Mouse (Mus musculus): ENCODE measurements around the gene Atp2b2. TPM values are rescaled to one million over a fixed set of nuclear protein-coding genes. Genes with fewer than 3 reads are reported as not detected.

Atp2b2 gene
- polyA plus RNA-seq, 1 experiment from 2014 or later, result 0.03 TPM

DNA sequence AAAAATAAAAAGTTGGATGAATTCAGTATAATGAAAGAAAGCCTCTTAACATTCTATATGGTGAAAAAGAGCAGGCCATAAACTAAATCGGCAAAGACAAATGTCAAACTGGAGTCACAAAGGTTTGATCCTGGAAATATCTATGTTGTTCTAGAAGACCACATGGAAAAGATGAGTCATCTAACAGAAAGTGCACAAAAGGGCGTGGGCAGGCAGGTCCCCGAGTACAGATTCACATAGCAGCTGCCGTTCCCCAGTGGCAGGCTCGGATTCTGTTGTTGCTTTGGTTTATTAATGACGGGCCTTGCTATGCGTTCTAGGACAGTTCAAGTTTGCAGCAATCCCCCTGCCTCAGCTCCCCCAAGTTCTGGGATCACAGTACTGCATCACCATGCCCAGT is 12.9 kb upstream of the Atp2b2 start:
- no peaks in the 10 kb centered on the region for H3K4me1 ChIP-seq
- 91% methylated on average over 7 of the region's 7 CpGs for WGBS

DNA sequence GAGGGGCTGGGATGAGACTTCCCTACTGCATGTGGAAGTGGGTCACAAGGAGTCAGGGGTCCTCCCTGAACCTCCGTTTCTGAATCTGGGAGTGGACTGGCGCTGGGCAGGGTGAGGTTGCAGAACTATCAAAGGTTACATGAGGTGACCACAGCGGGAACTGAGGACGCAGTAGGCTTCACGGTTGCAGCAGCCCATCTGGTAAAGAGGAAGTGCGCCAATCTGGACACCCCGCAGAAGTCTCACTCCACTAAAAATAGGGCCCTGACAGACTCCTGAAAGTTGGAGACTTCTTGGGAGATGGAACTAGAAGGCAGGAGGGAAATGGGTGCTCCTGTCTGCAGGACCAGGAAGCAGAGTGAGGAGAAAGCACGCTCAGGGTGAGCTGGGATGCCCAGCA is 2.5 kb upstream of the Atp2b2 start:
- Histone ChIP-seq H3K9me3 (replicated peaks) (no peaks in the 10 kb centered on the region), H3K4me3 (no peak overlapping the region), H3K36me3 (no peaks in the 10 kb centered on the region), H3K27ac (no peak overlapping the region), H3K27me3 (ENCODE audit: low read depth, poor library complexity, severe bottlenecking) (peaks cover 65% of the 10 kb centered on the region), H3K4me1 (peaks cover 7% of the 10 kb centered on the region)
- no peak for DNase-seq (ENCODE audit: low spot score)
- WGBS, result 83% methylated on average over 8 of the region's 8 CpGs

More for the DNA sequence above, 12.9 kb upstream of the Atp2b2 start:
- no peak for DNase-seq (ENCODE audit: low spot score)
- Histone ChIP-seq H3K27me3 (ENCODE audit: low read depth, poor library complexity, severe bottlenecking) (peaks cover 8% of the 10 kb centered on the region; the same call in 1 of the 2 replicates), H3K9me3 (replicated peaks) (no peaks in the 10 kb centered on the region), H3K36me3 (no peaks in the 10 kb centered on the region), H3K27ac (no peak overlapping the region), H3K4me3 (no peak overlapping the region)

DNA sequence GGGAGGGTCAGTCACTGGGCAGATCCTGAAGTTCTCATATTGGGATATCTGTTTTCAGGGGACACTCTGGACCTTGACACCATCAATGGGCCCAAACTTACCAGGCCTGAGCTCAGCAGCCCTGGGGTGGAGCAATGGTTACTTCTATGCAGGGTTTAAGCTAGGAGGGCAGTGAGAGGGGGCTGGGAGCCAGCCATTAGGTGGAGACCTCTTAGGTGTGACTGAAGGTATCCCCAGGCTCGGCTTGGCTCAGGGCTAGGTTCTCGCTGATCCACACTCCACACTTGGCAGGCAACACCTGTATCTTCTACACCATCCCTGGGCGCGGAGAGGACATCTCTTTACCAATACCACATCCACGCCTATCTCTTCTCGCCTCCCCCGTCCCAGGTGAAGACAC is 423 bp upstream of the Atp2b2 start:
- no peak for DNase-seq (ENCODE audit: low spot score)
- Histone ChIP-seq H3K9me3 (replicated peaks) (no peaks in the 10 kb centered on the region), H3K36me3 (no peaks in the 10 kb centered on the region), H3K27ac (no peak overlapping the region), H3K4me3 (no peak overlapping the region), H3K27me3 (ENCODE audit: low read depth, poor library complexity, severe bottlenecking) (peaks cover 86% of the 10 kb centered on the region), H3K4me1 (peaks cover 7% of the 10 kb centered on the region)
- 86% methylated on average over 7 of the region's 7 CpGs for WGBS

DNA sequence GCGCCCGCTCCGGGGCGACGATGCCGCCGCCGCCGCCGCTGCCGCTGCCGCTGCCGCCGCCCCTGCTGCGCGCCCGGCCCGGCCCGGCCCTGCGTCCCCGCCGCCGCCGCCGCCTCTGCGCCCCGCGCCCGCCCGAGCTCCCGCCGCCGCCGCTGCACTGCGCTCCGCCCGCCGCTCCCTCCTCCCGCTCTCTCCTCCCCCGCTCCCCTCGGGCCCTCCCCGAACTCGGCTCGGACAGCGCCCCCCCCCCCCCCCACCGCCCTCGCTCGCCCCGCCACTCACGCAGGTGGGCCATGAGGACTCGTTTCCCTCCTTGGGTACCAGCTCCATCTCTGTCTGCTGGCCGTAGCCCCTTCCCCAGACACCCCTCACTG is 515 bp downstream of the Atp2b2 start:
- peaks cover 87% of the 10 kb centered on the region for H3K27me3 ChIP-seq (ENCODE audit: low read depth, poor library complexity, severe bottlenecking)
- peak; percentile 41 for DNase-seq (ENCODE audit: low spot score)
- peak overlapping the region; percentile 54 for H3K4me3 ChIP-seq
- no peak overlapping the region for H3K27ac ChIP-seq
- 2% methylated on average over 21 of the region's 52 CpGs for WGBS
- H3K4me1 ChIP-seq, result peaks cover 7% of the 10 kb centered on the region
- no peaks in the 10 kb centered on the region for H3K9me3 ChIP-seq (replicated peaks)
- no peaks in the 10 kb centered on the region for H3K36me3 ChIP-seq

DNA sequence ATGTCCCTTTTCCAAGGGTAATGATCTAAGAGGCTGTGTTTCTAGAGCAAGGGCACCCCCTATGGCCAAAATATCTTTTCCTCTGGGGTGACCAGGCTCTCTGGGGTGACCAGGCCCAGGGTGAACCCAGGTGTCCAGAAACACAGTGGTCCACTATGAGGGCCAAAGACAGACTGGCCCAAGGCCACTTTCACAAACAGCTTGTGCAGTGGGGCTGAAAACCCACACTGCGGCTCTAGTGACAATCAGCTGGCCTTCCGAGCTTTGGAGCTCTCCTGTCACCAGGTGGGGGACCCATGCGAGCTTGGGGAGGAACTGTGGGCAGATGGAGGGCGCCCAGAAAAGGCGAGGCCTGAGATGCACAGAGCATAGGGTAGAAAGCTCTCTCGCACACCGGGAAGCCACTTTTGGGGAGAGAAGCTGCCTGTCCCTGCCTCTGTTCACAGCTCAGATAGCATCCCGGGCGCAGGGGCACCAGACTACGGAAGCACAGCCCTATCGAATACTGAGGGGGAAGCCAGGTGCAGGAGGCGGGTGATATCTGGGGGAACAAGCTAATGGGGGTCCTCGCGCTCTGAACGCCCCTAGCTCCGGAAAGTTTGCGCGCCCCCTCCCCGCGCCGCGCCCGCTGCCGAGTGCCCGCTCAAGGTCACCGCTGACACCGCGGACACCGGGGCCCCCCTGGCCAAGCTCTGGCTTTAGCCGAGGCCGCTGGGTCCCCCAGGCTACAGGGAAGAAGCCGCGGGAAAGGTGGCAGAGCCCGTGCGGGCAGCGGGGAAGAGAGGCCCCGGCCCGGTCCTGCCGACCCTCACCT is 1.1 kb downstream of the Atp2b2 start:
- no peaks in the 10 kb centered on the region for H3K9me3 ChIP-seq (replicated peaks)
- no peak overlapping the region for H3K27ac ChIP-seq
- DNase-seq (ENCODE audit: low spot score), result peak; percentile 42
- H3K4me1 ChIP-seq, result peaks cover 7% of the 10 kb centered on the region
- peaks cover 90% of the 10 kb centered on the region for H3K27me3 ChIP-seq (ENCODE audit: low read depth, poor library complexity, severe bottlenecking)
- H3K4me3 ChIP-seq, result peak overlapping the region; percentile 54
- 2% methylated on average over 39 of the region's 39 CpGs for WGBS
- H3K36me3 ChIP-seq, result no peaks in the 10 kb centered on the region

DNA sequence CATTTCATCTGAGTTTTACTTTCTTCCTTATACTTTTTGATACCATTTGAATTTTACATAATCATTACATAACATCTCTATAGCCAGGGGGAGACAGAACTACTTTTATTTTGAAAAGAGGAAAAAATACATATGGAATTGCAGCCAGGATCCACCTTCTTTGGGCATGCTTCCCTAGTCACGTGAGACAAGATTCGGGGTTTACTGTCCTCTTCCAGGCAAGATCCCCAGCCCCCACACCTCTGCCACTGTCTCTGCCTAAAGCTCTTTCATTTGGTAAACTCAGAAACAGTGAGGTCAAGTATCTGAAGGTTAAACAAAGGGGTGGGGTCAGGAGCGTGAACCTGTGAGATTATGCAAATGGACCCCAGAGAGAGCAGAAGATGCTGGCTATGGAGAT is 6.7 kb downstream of the Atp2b2 start:
- no peaks in the 10 kb centered on the region for H3K9me3 ChIP-seq (replicated peaks)
- no peak overlapping the region for H3K27ac ChIP-seq
- DNase-seq (ENCODE audit: low spot score), result no peak
- peaks cover 39% of the 10 kb centered on the region for H3K27me3 ChIP-seq (ENCODE audit: low read depth, poor library complexity, severe bottlenecking)
- no peaks in the 10 kb centered on the region for H3K4me1 ChIP-seq
- H3K4me3 ChIP-seq, result no peak overlapping the region
- WGBS, result 72% methylated on average over 3 of the region's 3 CpGs
- no peaks in the 10 kb centered on the region for H3K36me3 ChIP-seq

DNA sequence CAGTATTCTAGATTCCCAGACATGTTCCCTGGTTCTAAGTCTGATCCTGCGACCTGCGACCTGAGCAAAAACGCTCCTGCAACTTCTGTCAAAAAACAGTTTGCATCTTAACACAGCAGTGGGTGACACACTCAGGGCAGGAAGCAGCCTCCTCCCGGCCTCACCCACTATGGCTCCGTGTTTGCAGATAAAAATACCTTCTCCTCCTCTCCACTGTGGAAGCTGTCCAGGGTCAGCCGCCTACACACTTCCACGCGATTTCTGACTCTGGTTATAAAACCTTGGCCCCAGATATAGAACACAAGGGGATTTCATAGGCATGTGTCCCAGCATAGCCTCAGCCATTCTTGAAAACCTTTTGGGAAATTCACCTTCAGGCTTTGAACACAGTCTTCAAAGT is 9.6 kb downstream of the Atp2b2 start:
- Histone ChIP-seq H3K27me3 (ENCODE audit: low read depth, poor library complexity, severe bottlenecking) (peaks cover 10% of the 10 kb centered on the region; the same call in 1 of the 2 replicates), H3K4me1 (no peaks in the 10 kb centered on the region), H3K9me3 (replicated peaks) (no peaks in the 10 kb centered on the region), H3K27ac (no peak overlapping the region), H3K4me3 (no peak overlapping the region), H3K36me3 (no peaks in the 10 kb centered on the region)
- WGBS, result 85% methylated on average over 8 of the region's 8 CpGs
- no peak for DNase-seq (ENCODE audit: low spot score)

DNA sequence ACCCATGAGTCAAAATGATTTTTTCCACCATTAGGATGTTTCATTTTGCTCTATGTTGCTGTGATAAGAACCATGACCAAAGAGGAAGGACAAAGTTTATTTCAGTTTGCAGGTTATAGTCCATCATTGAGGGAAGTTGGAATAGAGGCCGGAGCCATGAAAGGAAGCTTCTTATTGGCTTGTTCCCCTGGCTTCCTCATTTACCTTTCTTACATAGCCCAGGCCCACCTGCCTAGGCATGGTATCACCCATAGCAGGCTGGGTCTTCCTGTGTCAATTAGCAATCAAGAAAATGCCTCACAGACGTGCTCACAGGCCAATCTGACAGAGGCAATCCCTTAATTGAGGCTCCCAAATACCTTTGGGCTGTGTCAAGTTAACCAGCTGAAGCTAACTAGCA is 18.6 kb downstream of the Atp2b2 start:
- Histone ChIP-seq H3K36me3 (no peaks in the 10 kb centered on the region), H3K9me3 (replicated peaks) (no peaks in the 10 kb centered on the region), H3K4me3 (no peak overlapping the region), H3K4me1 (no peaks in the 10 kb centered on the region), H3K27ac (no peak overlapping the region), H3K27me3 (ENCODE audit: low read depth, poor library complexity, severe bottlenecking) (peaks cover 11% of the 10 kb centered on the region)
- 69% methylated on average over 2 of the region's 2 CpGs for WGBS
- DNase-seq (ENCODE audit: low spot score), result no peak

DNA sequence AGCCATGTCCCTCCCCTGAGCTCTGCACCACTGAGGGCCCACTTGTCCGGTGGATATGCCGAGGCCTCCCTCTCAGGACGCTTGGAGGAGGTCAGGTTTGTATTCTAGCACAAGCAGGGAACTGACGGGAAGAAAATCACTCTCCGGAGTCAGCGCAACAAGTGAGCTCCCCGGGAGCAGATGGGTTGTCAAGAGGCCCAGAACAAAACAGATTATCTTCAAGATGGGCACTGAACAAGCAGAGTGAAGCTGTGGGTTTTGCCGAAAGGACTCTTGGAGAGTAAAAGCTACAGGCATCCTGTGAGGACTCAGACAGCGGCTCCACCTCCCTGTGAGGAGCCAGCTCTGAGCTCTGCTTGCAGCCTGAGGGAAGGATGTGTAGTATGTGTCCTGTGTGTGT is 20.3 kb downstream of the Atp2b2 start:
- no peak overlapping the region for H3K27ac ChIP-seq
- no peaks in the 10 kb centered on the region for H3K4me1 ChIP-seq
- no peak for DNase-seq (ENCODE audit: low spot score)
- H3K27me3 ChIP-seq (ENCODE audit: low read depth, poor library complexity, severe bottlenecking), result peaks cover 16% of the 10 kb centered on the region
- H3K4me3 ChIP-seq, result no peak overlapping the region
- H3K36me3 ChIP-seq, result no peaks in the 10 kb centered on the region
- no peaks in the 10 kb centered on the region for H3K9me3 ChIP-seq (replicated peaks)
- 89% methylated on average over 9 of the region's 9 CpGs for WGBS

DNA sequence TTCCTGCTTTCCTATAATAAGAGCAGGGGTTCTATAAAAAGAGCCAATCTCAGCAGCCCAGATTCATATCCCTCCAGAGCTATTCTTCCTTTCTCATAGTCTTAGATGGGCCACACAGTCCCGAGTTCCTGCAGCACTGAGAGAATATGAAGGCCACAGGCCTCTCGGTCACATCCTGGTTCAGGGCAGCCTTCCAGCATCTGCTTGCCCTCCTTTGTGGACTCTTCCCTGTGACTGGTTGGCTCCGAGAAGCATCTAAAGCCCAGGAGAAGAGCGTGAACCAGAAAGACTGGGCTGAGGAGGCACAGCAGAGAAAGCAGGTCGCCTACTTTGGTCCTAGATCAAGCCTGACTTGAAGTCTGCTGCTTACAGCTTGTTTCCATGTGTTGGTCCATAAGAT is 28.6 kb downstream of the Atp2b2 start:
- H3K9me3 ChIP-seq (replicated peaks), result no peaks in the 10 kb centered on the region
- no peaks in the 10 kb centered on the region for H3K36me3 ChIP-seq
- H3K4me3 ChIP-seq, result no peak overlapping the region
- peaks cover 38% of the 10 kb centered on the region for H3K4me1 ChIP-seq
- peaks cover 36% of the 10 kb centered on the region for H3K27me3 ChIP-seq (ENCODE audit: low read depth, poor library complexity, severe bottlenecking)
- WGBS, result 75% methylated on average over 5 of the region's 5 CpGs
- H3K27ac ChIP-seq, result no peak overlapping the region
- no peak for DNase-seq (ENCODE audit: low spot score)

DNA sequence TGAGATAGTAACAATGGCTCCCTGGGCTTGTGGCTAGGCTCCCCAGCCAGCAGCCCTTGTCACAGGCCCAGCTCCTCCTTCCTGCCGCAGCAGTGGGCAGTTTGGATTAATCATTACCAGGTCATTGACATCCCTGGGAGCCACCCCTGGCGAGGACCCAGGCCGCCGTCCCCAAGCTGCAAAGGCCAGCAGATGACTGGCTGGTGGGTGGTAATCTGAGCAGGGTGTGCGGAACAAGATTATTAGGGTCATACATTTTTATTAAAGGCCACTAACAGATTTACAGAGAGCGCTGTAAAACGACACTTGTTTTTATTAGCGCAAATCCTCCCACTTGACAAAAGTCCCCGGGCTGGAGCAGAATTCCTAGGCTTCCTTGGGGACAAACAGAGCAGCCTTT is 29.6 kb downstream of the Atp2b2 start:
- no peak overlapping the region; the same call in 1 of the 2 replicates for H3K27ac ChIP-seq
- no peaks in the 10 kb centered on the region for H3K9me3 ChIP-seq (replicated peaks)
- no peak overlapping the region for H3K4me3 ChIP-seq
- peaks cover 41% of the 10 kb centered on the region for H3K4me1 ChIP-seq
- peaks cover 45% of the 10 kb centered on the region for H3K27me3 ChIP-seq (ENCODE audit: low read depth, poor library complexity, severe bottlenecking)
- WGBS, result 9% methylated on average over 9 of the region's 9 CpGs
- peak; percentile 58 for DNase-seq (ENCODE audit: low spot score)
- H3K36me3 ChIP-seq, result no peaks in the 10 kb centered on the region

DNA sequence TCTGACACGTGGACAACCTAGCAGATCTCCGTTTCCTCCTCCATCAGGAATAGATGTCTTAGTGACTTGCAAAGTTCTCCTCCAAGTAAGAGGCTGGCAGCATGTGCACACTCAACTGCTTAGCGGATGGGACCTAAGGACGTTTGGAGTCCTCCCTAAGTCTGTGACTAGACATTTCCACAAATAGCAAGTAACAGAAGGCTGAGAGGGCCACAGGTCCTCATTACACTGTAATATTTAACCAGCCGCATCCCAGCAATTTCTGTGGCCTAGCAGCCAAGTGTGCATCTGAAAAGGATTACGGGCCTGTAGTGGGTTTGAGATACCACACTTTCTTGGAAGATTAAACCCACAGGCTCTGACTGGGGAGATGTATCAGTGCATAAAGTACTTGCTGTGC is 30.4 kb downstream of the Atp2b2 start:
- H3K4me3 ChIP-seq, result no peak overlapping the region
- no peak overlapping the region for H3K27ac ChIP-seq
- H3K4me1 ChIP-seq, result peaks cover 41% of the 10 kb centered on the region
- H3K27me3 ChIP-seq (ENCODE audit: low read depth, poor library complexity, severe bottlenecking), result peaks cover 48% of the 10 kb centered on the region
- no peak for DNase-seq (ENCODE audit: low spot score)
- no peaks in the 10 kb centered on the region for H3K36me3 ChIP-seq
- WGBS, result 93% methylated on average over 6 of the region's 6 CpGs
- no peaks in the 10 kb centered on the region for H3K9me3 ChIP-seq (replicated peaks)

DNA sequence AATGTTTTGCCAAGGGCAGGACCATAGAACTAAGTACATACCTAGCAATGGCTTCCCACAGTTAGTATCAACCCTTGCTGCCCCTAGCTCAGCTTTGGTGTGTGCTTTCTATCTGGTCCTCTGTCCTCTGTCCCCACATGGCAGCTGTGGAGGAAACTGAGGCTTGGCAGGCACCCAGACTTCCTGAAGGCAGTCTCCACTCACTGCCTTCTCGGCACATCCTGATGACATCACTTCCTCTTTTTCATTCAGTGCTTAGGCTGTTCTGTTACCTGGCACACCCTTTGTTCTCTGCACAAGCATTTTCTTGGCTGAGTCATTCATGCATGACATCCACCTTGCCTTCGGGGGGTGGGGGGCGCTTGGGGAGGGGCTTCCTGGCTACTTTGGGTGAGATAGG is 38.6 kb downstream of the Atp2b2 start:
- peaks cover 20% of the 10 kb centered on the region for H3K4me1 ChIP-seq
- 87% methylated on average over 3 of the region's 3 CpGs for WGBS

DNA sequence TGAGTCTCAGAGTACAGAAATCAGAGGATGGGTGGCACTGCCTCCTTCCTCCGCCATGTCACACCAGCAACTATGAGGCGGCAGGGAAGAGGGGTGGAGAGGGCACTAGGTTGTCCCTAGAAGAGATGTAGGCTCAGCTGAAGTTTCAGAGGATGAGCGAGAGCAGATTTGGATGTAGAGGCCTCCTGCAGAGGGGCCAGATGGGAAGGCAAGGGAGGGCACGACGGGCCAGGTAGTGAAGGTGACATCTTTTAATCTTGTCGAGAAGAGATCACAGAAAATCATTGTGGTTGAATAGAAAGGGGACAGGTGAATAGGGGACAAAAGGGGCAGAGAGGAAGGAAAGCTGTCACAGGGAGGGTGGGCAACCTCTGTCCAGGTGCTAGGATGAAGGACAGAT is 41.5 kb downstream of the Atp2b2 start:
- Histone ChIP-seq H3K9me3 (replicated peaks) (no peaks in the 10 kb centered on the region), H3K27me3 (ENCODE audit: low read depth, poor library complexity, severe bottlenecking) (peaks cover 33% of the 10 kb centered on the region; the same call in 1 of the 2 replicates), H3K4me1 (peaks cover 9% of the 10 kb centered on the region), H3K36me3 (no peaks in the 10 kb centered on the region), H3K4me3 (no peak overlapping the region), H3K27ac (no peak overlapping the region)
- 75% methylated on average over 6 of the region's 6 CpGs for WGBS
- no peak for DNase-seq (ENCODE audit: low spot score)

More for the DNA sequence above, 38.6 kb downstream of the Atp2b2 start:
- Histone ChIP-seq H3K27me3 (ENCODE audit: low read depth, poor library complexity, severe bottlenecking) (peaks cover 53% of the 10 kb centered on the region), H3K27ac (no peak overlapping the region), H3K36me3 (no peaks in the 10 kb centered on the region), H3K4me3 (no peak overlapping the region), H3K9me3 (replicated peaks) (no peaks in the 10 kb centered on the region)
- DNase-seq (ENCODE audit: low spot score), result no peak

Data from limb, embryonic 10.5 days (tissue).